Mouse (Mus musculus): ENCODE measurements around the gene Ttc8. TPM values are rescaled to one million over a fixed set of nuclear protein-coding genes. Genes with fewer than 3 reads are reported as not detected.

The Ttc8 gene
- 14.4 and 16.5 TPM in 2 replicates for polyA plus RNA-seq (2015; fragmentation: Nextera tagmentation; extraction: Ambion mirVana)

- no peaks in the 10 kb centered on the region for H3K27me3 ChIP-seq (replicated peaks; ENCODE audit: insufficient read depth, low read length)
- peak; percentile 99 for ATAC-seq
- H3K27ac ChIP-seq (ENCODE audit: low read length): no peak within 1 kb of the TSS
- TF ChIP-seq EP300 (IDR thresholded peaks at IDR 0.05) (peak; percentile 73), CTCF (IDR thresholded peaks at IDR 0.05) (no peak)
- H3K4me1 ChIP-seq (ENCODE audit: insufficient read depth, low read depth, low read length): peaks cover 3% of the 10 kb centered on the region; the same call in 1 of the 2 replicates
- H3K9me3 ChIP-seq (ENCODE audit: low read length): no peaks in the 10 kb centered on the region
- H3K4me3 ChIP-seq (ENCODE audit: low read depth, low read length): peak within 1 kb of the TSS; percentile 49
- 1% methylated on average over 35 of the region's 35 CpGs for WGBS
- peak; percentile 91 for DNase-seq (ENCODE audit: low spot score)
- H3K9ac ChIP-seq (replicated peaks; ENCODE audit: low read depth): peak within 1 kb of the TSS; percentile 57
- H3K36me3 ChIP-seq (ENCODE audit: insufficient read depth, low read length): no peaks in the 10 kb centered on the region
- H3K4me2 ChIP-seq (replicated peaks; ENCODE audit: low read depth, low read length): peak within 1 kb of the TSS; percentile 72
Observed at GRCm38 (mm10) chr12:98920194-98920991, at the start of gene Ttc8. Ttc8 (plus strand) TSS chr12:98920574.

DNA sequence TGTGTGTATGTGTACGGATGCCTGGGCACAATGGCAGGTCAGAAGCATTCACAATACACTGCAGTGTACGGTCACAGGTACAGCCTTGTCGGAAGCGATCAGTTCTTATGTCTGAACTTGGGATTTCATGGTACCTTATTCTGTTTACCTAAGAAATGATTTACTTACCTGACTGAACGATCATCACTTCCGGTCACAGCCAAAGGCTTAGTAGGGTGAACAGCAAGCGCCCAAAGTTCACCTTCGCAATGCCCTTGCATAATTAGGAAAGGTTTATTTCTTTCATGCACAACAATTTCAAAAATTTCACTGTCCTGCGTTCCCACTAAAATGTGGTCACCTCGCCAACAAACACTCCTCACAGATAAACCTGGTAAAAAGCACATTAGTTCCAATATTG lies 47.5 kb upstream of the Ttc8 start:
- DNase-seq (ENCODE audit: low spot score) (no peak), ATAC-seq (no peak)
- Histone ChIP-seq H3K9me3 (ENCODE audit: low read length) (no peaks in the 10 kb centered on the region), H3K9ac (replicated peaks; ENCODE audit: low read depth) (no peak overlapping the region), H3K4me1 (ENCODE audit: insufficient read depth, low read depth, low read length) (no peaks in the 10 kb centered on the region), H3K27ac (ENCODE audit: low read length) (no peak overlapping the region), H3K36me3 (ENCODE audit: insufficient read depth, low read length) (no peaks in the 10 kb centered on the region), H3K4me3 (ENCODE audit: low read depth, low read length) (no peak overlapping the region), H3K27me3 (replicated peaks; ENCODE audit: insufficient read depth, low read length) (no peaks in the 10 kb centered on the region), H3K4me2 (replicated peaks; ENCODE audit: low read depth, low read length) (no peak overlapping the region)
- TF ChIP-seq CTCF (IDR thresholded peaks at IDR 0.05) (no peak), EP300 (IDR thresholded peaks at IDR 0.05) (no peak)
- 91% methylated on average over 10 of the region's 10 CpGs for WGBS

GRCm38 (mm10) chr12:98875216-98875615 lies 45.2 kb upstream of the Ttc8 start:
- no peaks in the 10 kb centered on the region for H3K9me3 ChIP-seq (ENCODE audit: low read length)
- H3K4me2 ChIP-seq (replicated peaks; ENCODE audit: low read depth, low read length): no peak overlapping the region
- H3K27ac ChIP-seq (ENCODE audit: low read length): no peak overlapping the region
- no peak for TF ChIP-seq CTCF (IDR thresholded peaks at IDR 0.05)
- no peak for TF ChIP-seq EP300 (IDR thresholded peaks at IDR 0.05)
- H3K27me3 ChIP-seq (replicated peaks; ENCODE audit: insufficient read depth, low read length): no peaks in the 10 kb centered on the region
- no peaks in the 10 kb centered on the region for H3K4me1 ChIP-seq (ENCODE audit: insufficient read depth, low read depth, low read length)
- 54% methylated on average over 2 of the region's 2 CpGs for WGBS
- H3K4me3 ChIP-seq (ENCODE audit: low read depth, low read length): no peak overlapping the region
- H3K36me3 ChIP-seq (ENCODE audit: insufficient read depth, low read length): no peaks in the 10 kb centered on the region
- H3K9ac ChIP-seq (replicated peaks; ENCODE audit: low read depth): no peak overlapping the region
- ATAC-seq (no peak), DNase-seq (ENCODE audit: low spot score) (no peak)

DNA sequence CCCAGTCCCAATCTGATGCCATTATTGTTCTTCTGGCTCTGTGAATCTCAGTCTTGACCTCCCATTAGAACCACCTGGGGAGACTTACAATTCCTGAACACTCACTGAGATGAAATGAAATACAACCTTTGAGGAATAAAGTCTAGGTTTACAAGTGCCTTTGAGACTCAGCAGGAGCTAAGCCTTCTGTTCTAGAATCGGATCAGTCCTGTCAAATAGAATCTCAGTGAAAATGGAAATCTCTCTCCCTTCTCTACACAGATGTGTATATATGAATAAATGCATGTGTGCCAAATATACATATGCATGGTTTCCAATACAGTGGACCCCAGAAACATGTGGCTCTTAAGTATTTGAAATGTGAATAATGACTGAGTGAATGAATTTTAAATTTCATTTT lies 41.7 kb upstream of the Ttc8 start:
- 87% methylated on average over 1 of the region's 1 CpGs for WGBS
- Histone ChIP-seq H3K36me3 (ENCODE audit: insufficient read depth, low read length) (no peaks in the 10 kb centered on the region), H3K27me3 (replicated peaks; ENCODE audit: insufficient read depth, low read length) (no peaks in the 10 kb centered on the region), H3K9me3 (ENCODE audit: low read length) (no peaks in the 10 kb centered on the region), H3K4me1 (ENCODE audit: insufficient read depth, low read depth, low read length) (no peaks in the 10 kb centered on the region), H3K27ac (ENCODE audit: low read length) (no peak overlapping the region), H3K4me2 (replicated peaks; ENCODE audit: low read depth, low read length) (no peak overlapping the region), H3K4me3 (ENCODE audit: low read depth, low read length) (no peak overlapping the region), H3K9ac (replicated peaks; ENCODE audit: low read depth) (no peak overlapping the region)
- ATAC-seq: no peak
- no peak for DNase-seq (ENCODE audit: low spot score)
- no peak for TF ChIP-seq CTCF (IDR thresholded peaks at IDR 0.05)
- TF ChIP-seq EP300 (IDR thresholded peaks at IDR 0.05): no peak

DNA sequence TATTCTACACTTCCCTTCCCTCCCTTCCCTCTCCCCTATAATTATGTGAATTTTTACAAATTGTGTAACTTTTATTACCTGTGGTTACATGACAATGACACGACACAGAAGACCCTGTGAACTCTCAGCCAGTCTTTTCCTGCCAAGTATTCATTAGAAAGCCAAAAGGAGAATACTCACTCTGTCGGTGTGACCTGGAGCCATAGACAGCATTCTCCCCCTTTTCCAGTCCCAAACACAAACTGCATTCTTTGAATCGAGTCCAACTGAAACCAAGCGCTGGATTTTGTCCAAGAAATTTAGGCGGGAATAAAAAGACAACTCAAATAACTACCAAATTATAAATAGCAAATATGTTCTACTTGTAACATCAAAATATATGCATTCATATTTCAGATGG lies 38.6 kb upstream of the Ttc8 start:
- Histone ChIP-seq H3K36me3 (ENCODE audit: insufficient read depth, low read length) (no peaks in the 10 kb centered on the region), H3K27ac (ENCODE audit: low read length) (no peak overlapping the region), H3K9me3 (ENCODE audit: low read length) (no peaks in the 10 kb centered on the region), H3K4me1 (ENCODE audit: insufficient read depth, low read depth, low read length) (no peaks in the 10 kb centered on the region), H3K4me3 (ENCODE audit: low read depth, low read length) (no peak overlapping the region), H3K27me3 (replicated peaks; ENCODE audit: insufficient read depth, low read length) (no peaks in the 10 kb centered on the region), H3K9ac (replicated peaks; ENCODE audit: low read depth) (no peak overlapping the region), H3K4me2 (replicated peaks; ENCODE audit: low read depth, low read length) (no peak overlapping the region)
- WGBS: 32% methylated on average over 5 of the region's 5 CpGs
- no peak for DNase-seq (ENCODE audit: low spot score)
- TF ChIP-seq CTCF (IDR thresholded peaks at IDR 0.05): no peak
- TF ChIP-seq EP300 (IDR thresholded peaks at IDR 0.05): no peak
- ATAC-seq: no peak

GRCm38 (mm10) chr12:98884515-98884914 lies 35.9 kb upstream of the Ttc8 start:
- Histone ChIP-seq H3K4me3 (ENCODE audit: low read depth, low read length) (no peak overlapping the region), H3K4me1 (ENCODE audit: insufficient read depth, low read depth, low read length) (no peaks in the 10 kb centered on the region), H3K9ac (replicated peaks; ENCODE audit: low read depth) (no peak overlapping the region), H3K27ac (ENCODE audit: low read length) (no peak overlapping the region), H3K36me3 (ENCODE audit: insufficient read depth, low read length) (no peaks in the 10 kb centered on the region), H3K27me3 (replicated peaks; ENCODE audit: insufficient read depth, low read length) (no peaks in the 10 kb centered on the region), H3K9me3 (ENCODE audit: low read length) (no peaks in the 10 kb centered on the region), H3K4me2 (replicated peaks; ENCODE audit: low read depth, low read length) (no peak overlapping the region)
- DNase-seq (ENCODE audit: low spot score) (peak; percentile 71), ATAC-seq (no peak)
- 0% methylated on average over 1 of the region's 1 CpGs for WGBS
- no peak for TF ChIP-seq EP300 (IDR thresholded peaks at IDR 0.05)
- peak; percentile 60 for TF ChIP-seq CTCF (IDR thresholded peaks at IDR 0.05)

Data from lung, postnatal 0 days (tissue).